Mouse (Mus musculus) 3134 (cell line): ENCODE data around the gene Arl14.

Experiments
- DNase-seq: peaks from one replicate; pipeline ENCODE4 v3.0.0-alpha.2; 2011; ENCODE audit warnings: low spot score; ENCODE audit not compliant: insufficient read length; ENCODE audit errors: extremely low read depth

The Arl14 gene

DNA sequence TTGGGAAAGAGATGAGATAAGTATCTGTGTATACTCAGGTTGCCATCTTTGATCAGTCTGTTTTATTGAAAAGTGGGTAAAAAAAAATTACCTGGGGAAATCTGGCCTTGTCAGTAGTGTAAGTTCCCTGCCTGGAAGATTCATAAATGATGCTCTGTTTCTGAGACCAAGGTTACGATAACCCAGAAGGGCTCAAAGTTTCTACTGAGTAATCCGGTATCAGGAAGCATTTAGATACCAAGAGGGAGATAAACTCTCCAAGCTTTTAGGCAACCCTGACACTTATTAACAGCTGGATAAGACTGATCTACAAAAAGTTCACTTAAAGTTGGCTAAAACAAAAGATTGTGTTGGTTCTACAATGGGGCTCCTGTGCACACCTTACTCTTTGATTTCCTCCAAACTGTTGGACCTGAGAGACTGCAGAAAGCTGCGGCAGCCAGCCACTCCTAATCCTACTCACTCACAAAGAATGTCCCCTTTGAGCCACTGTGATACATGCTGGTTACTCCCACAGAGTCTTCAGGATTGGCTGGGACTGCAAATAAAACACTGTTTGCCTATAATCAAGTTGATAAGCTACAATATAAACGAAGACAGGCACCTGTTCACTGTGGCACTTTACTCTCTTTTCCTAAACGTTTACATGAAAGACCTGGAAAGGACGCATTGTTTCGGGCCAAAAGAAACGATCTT, at the start of gene Arl14:
Gene Arl14 (plus strand): TSS at position 614 of the 696 bp plus-strand sequence.
- peak; percentile 16 for DNase-seq

- DNase-seq: no peak
Observed at GRCm38 (mm10) chr3:69175229-69175628, 47.0 kb upstream of the Arl14 start.

DNA sequence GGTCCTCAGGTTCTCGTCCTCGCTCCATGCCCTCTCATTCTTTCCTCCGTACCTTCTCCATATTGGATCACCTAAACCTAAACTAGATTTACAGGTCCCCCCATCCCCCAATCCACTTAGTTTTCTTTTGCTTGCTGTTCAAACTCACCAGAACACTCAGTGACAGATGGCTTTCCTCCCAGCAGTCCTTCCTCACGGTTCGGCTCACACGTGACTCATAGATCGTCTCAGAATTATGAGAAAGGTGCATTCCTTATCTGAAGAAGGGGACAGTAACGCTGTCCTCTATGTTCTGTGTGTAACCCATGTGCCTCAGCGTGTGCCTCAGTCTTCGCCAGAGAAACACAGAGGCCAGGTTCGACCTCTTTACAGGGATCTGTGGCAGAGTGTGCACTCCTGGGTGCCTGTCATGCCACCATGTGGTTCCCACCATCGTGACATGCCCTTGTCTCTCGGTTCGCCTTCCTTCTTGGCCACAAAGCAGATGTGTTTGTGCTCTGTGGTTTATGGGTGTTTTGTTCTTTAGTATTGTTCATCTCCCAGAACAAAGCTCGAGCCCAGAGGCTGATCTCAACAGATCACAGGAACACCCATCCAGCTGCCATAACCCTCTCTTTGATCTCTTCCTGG, 44.9 kb upstream of the Arl14 start:
- no peak for DNase-seq

DNA sequence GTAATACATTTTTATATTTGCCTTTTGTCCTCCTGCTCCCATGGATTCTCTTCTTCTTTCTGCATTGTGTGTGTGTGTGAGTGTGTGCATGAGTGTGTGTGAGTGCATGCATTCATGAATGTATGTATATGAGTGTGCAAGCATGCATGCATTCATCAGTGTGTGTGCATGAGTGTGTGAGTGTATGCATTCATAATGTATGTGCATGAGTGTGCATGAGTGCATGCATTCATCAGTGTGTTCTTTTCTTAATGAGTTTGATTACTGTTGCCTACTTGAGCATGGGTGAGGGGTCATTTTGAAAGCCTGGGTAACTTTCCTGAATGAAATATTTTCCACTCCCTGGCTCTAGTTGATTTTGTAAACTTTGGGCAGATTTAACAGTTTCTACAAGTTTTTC, 44.3 kb upstream of the Arl14 start:
- DNase-seq: no peak

GRCm38 (mm10) chr3:69178365-69179004, 43.7 kb upstream of the Arl14 start:
- DNase-seq: no peak

GRCm38 (mm10) chr3:69181531-69181930, 40.7 kb upstream of the Arl14 start:
- no peak for DNase-seq

DNA sequence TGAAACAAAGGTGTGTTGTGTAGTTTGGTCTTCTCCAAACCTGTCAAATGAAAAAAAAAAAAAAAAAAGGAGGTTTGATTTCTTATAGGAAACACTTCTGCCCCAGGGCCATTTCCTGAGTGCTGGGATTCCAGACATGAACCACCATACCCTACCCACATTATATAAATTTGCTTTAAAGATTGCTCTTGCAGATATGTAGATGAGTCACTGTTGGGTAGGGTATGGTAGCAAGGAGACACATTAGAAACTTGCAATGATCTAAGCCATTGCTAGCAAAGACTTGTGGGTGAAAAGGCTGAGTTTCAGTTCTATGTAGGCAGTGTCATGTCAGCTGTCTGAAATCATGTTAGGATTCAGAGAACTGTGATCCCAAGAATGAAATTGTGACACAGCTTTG, 40.0 kb upstream of the Arl14 start:
- DNase-seq: no peak

- DNase-seq: no peak
Observed at GRCm38 (mm10) chr3:69185244-69185643, 37.0 kb upstream of the Arl14 start.

DNA sequence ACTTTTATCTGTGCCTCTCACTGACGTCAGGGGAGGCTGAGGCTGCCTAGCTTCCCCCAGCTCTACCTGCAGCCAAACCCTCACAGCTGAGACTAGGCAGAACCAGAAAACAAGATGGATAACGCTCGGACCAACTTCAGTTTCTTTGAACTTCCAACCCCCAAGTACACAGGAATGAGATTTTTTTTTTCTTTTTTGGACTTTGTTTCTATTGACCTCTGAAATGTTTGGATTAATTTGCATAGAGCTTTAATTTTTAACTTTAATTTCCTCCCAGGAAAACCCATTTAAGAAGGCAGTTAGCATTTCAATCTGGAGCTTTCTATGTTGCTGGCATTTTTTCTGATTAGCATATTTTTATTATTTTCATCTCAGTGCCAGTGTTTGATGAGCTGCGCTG, 36.2 kb upstream of the Arl14 start:
- DNase-seq: no peak

DNA sequence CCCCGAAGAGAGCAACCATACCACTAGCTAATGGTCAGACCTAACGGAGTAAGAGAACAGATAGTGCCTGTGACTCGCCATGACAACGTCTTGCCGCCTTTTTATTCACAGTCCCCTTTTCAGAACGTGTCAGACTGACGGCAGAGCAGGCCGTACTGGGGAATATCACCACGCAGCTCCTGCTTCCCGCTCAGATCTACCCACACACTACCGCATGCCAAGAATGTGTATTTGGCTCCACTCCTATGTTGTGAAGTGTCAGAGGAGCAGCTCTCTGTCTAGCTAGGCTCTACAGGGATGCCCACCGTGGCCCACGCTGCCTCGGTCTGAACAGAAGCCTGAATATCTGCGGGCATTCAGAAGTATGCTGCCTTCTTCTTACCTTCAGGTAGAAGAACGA, 35.6 kb upstream of the Arl14 start:
- DNase-seq: no peak

GRCm38 (mm10) chr3:69192995-69193394, 29.2 kb upstream of the Arl14 start:
- DNase-seq: no peak

DNA sequence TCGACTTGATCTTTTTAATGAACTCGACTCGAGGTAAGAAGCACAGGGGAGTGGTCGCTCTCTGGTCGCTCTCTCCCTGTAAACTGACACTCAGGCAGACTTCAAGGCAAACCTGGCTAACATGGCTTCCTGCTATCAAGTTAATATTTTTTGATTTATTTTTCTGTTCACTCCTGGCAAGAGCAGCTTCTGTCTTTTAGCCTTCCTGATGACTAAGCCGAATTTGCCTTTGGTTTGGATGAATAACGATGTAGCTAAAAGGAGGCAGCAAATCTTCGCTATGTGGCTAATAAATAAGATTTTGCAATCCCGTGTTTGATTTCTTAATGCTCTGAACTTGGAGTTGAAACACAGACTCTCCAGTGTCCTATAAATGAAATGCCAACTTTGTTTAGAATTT, 27.7 kb upstream of the Arl14 start:
- no peak for DNase-seq

- no peak for DNase-seq
Observed at GRCm38 (mm10) chr3:69195251-69195650, 27.0 kb upstream of the Arl14 start.

- DNase-seq: no peak
Observed at GRCm38 (mm10) chr3:69198098-69198497, 24.1 kb upstream of the Arl14 start.

DNA sequence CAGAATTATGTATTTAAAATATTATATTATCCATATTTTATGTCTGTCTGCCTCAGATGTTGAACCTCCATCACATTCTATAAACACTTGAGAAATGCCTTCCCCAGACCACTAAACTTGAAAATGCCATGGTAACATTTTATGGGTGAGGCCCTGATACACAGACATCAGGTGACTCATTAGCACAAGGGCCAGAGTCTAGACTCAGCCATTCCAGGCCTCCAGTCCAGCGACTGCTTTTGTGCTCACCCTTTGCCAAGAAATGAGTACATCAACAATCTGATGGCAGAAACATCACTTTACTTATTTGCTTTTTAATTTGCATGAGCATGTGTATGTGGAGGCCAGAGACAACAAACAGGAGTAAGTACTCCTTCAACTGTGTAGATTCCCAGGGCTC, 22.0 kb upstream of the Arl14 start:
- DNase-seq: peak; percentile 41

- DNase-seq: no peak
Observed at GRCm38 (mm10) chr3:69201206-69201605, 21.0 kb upstream of the Arl14 start.

DNA sequence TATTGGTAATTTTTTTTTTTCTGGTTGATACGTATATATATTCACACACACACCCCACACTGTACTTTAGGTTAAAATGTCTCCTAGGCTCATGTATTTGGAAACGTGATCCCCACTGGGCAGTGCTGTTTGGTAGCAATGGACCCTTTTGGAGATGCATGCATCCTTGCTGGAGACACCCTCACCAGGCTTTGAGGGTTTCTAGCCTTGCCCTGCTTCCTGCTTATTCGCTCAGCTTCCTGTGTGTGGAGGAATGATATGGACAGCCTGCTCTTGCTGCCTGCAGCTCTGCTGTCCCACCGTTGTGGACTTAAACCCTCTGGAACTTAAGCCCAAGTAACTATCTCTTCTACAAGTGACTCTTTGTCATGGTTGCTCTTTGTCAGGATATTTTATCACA, 19.3 kb upstream of the Arl14 start:
- no peak for DNase-seq

DNA sequence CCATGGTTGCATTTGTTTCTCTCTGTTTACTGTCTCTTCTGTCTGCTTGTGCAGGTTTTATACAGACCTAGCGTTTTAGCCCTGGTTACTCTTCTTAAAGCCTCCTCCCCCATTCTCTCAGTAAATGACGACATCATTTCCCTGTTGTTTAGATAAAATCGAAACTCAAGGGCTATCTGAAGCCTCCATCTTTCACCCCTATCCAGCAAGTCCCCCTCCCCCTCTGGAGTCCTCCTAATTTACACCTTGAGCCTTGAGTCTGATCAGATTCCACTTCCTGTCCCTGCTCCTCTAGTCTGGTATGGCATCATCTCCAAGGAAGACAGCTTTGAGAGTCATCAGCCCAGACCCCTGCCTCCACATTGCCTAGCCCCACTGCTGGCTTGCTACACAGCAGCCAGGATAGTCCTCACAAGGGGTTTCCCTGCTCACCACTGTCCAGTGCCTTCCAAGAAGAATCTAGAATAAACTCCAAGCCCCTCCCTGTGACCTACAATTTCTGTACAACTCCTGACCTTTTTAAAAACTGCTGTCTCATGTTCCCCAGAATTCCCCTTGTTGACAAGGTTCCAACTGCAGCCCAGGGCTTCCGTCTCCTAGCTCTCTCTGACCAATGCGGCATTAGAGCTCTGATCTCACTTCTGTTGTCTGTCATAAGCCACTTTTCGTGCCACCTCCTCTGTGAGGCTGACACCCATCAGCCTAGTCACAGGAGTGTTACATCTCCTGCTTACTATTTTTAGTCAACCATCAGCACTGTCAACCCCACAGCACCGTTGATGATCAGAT, 16.8 kb upstream of the Arl14 start:
- no peak for DNase-seq

DNA sequence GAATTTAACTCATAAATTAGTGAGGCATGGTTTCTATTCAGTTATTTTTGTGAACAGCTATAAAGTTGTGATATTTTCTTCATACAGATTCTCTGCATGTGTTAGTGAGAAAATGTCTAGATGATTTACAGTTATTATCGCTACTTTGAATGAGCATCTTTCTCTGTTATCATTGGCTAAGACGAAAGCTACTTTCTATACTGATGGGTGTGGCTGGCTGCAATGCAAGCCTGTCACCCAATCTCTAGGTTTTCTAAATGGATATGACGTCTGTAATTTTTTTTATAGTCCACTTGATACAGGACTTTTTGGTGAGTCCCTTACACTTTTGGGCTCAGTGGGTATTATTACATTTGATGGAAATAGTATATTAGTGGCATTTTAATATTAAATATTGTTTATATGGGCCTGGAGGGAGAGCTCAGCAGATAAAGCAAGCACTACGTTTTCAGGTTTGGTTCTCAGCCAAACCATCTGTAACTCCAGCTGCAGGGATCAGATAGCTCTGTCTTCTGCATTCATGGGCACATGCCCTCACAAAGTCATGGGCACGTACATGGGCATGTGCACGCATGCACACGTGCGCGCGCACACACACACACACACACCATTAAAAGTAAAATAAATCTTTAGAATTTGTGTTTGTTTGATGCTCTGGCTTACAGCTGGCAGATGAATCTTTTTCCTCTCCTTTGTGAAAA, 15.9 kb upstream of the Arl14 start:
- DNase-seq: no peak

GRCm38 (mm10) chr3:69208441-69209309, 13.5 kb upstream of the Arl14 start:
- peak; percentile 23 for DNase-seq
